Mouse (Mus musculus) neutrophil, adult 5-6 weeks (primary cell): ENCODE measurements around the gene Ccdc106. TPM values are rescaled to one million over a fixed set of nuclear protein-coding genes. Genes with fewer than 3 reads are reported as not detected.

Experiments used
- ATAC-seq: fragments of 151-379, 151-347 bp; 2 replicates; pipeline ENCODE4 v1.8.0; 2017; ENCODE audit warnings: mild to moderate bottlenecking, moderate TSS enrichment; ENCODE audit not compliant: insufficient number of reproducible peaks, poor library complexity, low FRiP score, severe bottlenecking; ENCODE audit errors: extremely low read depth
- total RNA-seq: library from RNA; stranded (forward); fragments of 200-1000 nt; gene quantifications from 2 replicates; pipeline ENCODE4 v1.2.3, GENCODE M21; 2017

The Ccdc106 gene
- total RNA-seq, 1 experiment from 2014 or later, result 0.23 TPM

GRCm38 (mm10) chr7:5098769-5099168 is 78.4 kb downstream of the Ccdc106 start:
- no peak for ATAC-seq

- ATAC-seq, result no peak
Measured at GRCm38 (mm10) chr7:5099796-5100195, 79.4 kb downstream of the Ccdc106 start.

- ATAC-seq, result peak; percentile 90
Measured at GRCm38 (mm10) chr7:5101066-5101663, 80.8 kb downstream of the Ccdc106 start.

GRCm38 (mm10) chr7:5102564-5102963 is 82.2 kb downstream of the Ccdc106 start:
- no peak for ATAC-seq

- ATAC-seq, result no peak
Measured at GRCm38 (mm10) chr7:5108272-5108671, 87.9 kb downstream of the Ccdc106 start.

GRCm38 (mm10) chr7:5109301-5109700 is 88.9 kb downstream of the Ccdc106 start:
- ATAC-seq, result 0 out of 2 replicates have a peak, but pooled peaks have one; percentile 16

Other genes starting within 250 kb of the Ccdc106 start
- gene Fam71e2, start 249.3 kb upstream of the Ccdc106 start, total RNA-seq, result not detected in 2 replicates
- gene Il11, start 237.7 kb upstream of the Ccdc106 start, total RNA-seq, result not detected in 2 replicates
- gene Tmem190, start 237.6 kb upstream of the Ccdc106 start, total RNA-seq, result not detected in 2 replicates
- gene Tmem238, start 230.9 kb upstream of the Ccdc106 start, total RNA-seq, result 1.1 and 2.2 TPM in 2 replicates
- 325 and 398 TPM in 2 replicates for gene Rpl28, start 227.7 kb upstream of the Ccdc106 start, total RNA-seq
- gene Ube2s, start 208.0 kb upstream of the Ccdc106 start, total RNA-seq, result 94.5 and 103 TPM in 2 replicates
- not detected in 2 replicates for gene Shisa7, start 175.9 kb upstream of the Ccdc106 start, total RNA-seq
- 11.3 and 12.2 TPM in 2 replicates for gene Isoc2b, start 150.3 kb upstream of the Ccdc106 start, total RNA-seq
- 4.0 and 4.2 TPM in 2 replicates for gene Isoc2a, start 143.4 kb upstream of the Ccdc106 start, total RNA-seq
- not detected in 2 replicates for gene Gm36210, start 114.0 kb upstream of the Ccdc106 start, total RNA-seq
- 6.0 and 7.2 TPM in 2 replicates for gene Zfp628, start 105.3 kb upstream of the Ccdc106 start, total RNA-seq
- gene Nat14, start 98.5 kb upstream of the Ccdc106 start, total RNA-seq, result 1.2 and 2.2 TPM in 2 replicates
- gene Ssc5d, start 94.8 kb upstream of the Ccdc106 start, total RNA-seq, result 0.47 and 1.4 TPM in 2 replicates
- gene Sbk2, start 56.1 kb upstream of the Ccdc106 start, total RNA-seq, result not detected in 2 replicates
- gene Sbk3, start 49.4 kb upstream of the Ccdc106 start, total RNA-seq, result not detected in 2 replicates
- 4.1 and 4.5 TPM in 2 replicates for gene Zfp579, start 24.4 kb upstream of the Ccdc106 start, total RNA-seq
- 8.8 and 13.7 TPM in 2 replicates for gene Zfp524, start 6.1 kb upstream of the Ccdc106 start, total RNA-seq
- gene Fiz1, start 5.9 kb upstream of the Ccdc106 start, total RNA-seq, result 19.8 and 22.2 TPM in 2 replicates
- 1.8 TPM in 1 of 2 replicates, not detected in the other for gene Gm44973, start 5.1 kb upstream of the Ccdc106 start, total RNA-seq
- 34.3 and 38.5 TPM in 2 replicates for gene Zfp865, start 177 bp upstream of the Ccdc106 start, total RNA-seq
- gene 4632433K11Rik, start 13.6 kb downstream of the Ccdc106 start, total RNA-seq, result 0.98 and 1.6 TPM in 2 replicates
- gene Zfp784, start 17.9 kb downstream of the Ccdc106 start, total RNA-seq, result 2.9 and 3.4 TPM in 2 replicates
- 0.93 TPM in 1 of 2 replicates, not detected in the other for gene Zfp580, start 31.0 kb downstream of the Ccdc106 start, total RNA-seq
- gene U2af2, start 41.6 kb downstream of the Ccdc106 start, total RNA-seq, result 168 and 188 TPM in 2 replicates
- gene Epn1, start 59.7 kb downstream of the Ccdc106 start, total RNA-seq, result 118 and 130 TPM in 2 replicates
- gene Rfpl4, start 96.4 kb downstream of the Ccdc106 start, total RNA-seq, result not detected in 2 replicates
- 0.98 TPM in 1 of 2 replicates, not detected in the other for gene Rasl2-9, start 105.4 kb downstream of the Ccdc106 start, total RNA-seq
- gene Vmn1r55, start 129.1 kb downstream of the Ccdc106 start, total RNA-seq, result not detected in 2 replicates
- not detected in 2 replicates for gene Vmn1r56, start 176.2 kb downstream of the Ccdc106 start, total RNA-seq
- gene Vmn1r57, start 197.9 kb downstream of the Ccdc106 start, total RNA-seq, result not detected in 2 replicates